Mouse (Mus musculus) spleen, postnatal 4 days (tissue): ENCODE measurements around the gene Crtap.

Experiments used
- DNase-seq, 2 experiments: peaks; one replicate each; pipeline ENCODE4 v3.0.0; 2022; ENCODE audit warnings: low spot score in 2 of 2

Gene Crtap

DNA sequence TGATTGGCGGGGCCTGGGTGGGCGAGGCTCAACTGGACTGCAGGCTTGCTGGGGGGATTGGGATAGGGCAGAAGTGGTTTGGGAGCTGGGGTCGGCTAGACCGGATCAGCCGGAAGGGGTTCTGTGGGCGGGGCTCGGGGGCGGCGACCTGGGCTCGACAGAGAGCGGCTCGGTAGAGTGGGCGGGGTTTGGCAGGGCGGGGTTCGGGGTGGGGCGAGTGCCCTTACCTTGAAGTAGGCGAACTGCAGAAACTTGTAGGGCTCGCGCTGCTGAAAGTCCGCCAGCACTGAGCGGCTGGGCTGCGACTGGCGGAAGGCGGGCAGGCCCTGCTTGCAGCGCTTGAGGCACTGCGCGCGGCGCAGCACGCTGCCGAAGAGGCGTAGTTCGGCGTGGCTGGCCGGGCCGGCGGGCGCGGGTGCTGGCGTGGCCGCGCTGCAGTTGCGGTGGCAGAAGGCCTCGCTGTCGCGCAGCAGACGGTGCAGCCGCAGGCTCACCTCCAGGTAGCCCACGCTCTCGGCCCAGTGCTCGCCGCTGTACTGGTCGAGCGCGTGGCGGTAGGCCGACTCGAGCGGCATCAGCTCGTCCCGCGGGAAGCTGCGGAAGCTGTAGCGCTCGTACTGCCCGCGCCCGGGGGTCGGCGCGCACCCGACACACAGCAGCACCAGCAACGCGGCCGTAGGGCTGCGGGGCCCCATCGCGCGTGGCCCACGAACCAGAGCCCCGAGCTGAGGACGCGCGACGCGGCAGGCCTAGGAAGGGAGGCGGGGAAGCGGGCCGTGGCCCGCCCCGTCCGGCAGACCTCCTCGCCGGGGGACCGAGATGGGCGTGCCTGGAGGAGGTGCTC, at the start of gene Crtap:
TSS of gene Crtap (minus strand) at position 771 of the 844 bp plus-strand sequence.
- peak; percentile 58 to 78 for DNase-seq

DNA sequence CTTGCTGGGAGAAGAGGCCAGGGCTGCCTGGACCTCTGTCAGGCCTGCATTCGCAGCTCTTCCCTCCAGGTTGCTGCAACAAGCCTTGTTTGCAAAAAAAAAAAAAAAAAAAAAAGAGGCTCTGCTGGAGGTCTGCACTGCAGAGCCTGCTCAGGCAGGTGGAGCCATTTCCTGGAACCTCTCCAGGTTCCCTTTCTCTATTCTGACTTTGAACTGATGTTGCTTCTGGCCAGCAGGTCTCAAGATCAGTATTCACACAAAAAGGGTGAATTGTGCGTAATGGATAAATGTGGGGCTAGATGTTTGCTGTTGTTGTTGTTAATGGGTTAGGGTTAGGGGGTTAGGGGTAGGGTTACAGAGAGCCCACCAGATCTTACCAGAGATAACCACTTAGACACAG, 45.2 kb upstream of the Crtap start:
- DNase-seq, result no peak

GRCm38 (mm10) chr9:114428103-114428834, 37.8 kb upstream of the Crtap start:
- DNase-seq, result no peak

- no peak for DNase-seq
Measured at GRCm38 (mm10) chr9:114427425-114427824, 37.0 kb upstream of the Crtap start.

DNA sequence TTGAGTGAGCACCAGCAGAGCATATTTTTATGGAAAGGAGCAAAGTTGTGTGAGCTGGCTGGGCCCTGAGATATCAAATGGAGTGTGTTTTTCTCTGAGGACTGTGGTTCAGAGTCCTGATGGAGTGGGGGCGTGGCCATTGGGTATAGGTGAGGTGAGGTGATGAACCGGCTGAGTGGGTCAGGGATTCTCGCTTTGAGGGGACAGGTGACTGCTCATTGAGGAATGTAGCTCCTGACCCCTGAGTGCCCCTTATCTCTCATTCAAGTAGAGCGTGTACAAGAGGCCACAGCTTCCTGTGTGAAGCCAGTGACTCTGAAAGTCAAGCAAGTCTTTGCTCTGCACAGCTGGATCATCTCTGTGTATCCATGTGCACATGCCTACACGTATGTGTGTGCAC, 35.7 kb upstream of the Crtap start:
- DNase-seq, result no peak

DNA sequence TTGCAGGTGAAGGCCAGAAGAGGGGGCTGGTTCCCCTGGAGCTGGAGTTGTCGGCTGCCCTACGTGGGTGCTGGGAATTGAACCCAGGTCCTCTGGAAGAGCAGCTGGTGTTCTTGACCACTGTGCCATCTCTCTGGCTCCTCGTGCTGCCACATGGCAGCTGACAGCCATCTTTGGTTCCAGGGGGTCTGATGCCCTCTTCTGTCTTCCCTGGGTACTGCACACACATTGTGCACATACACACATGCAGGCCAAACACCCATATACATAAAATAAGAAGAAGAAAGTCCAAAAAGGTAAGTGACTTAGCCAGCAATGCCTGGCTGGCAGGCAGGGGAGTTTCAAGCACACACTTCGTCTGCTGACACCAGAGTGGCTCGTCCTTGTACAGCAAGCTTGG, 35.1 kb upstream of the Crtap start:
- no peak for DNase-seq

DNA sequence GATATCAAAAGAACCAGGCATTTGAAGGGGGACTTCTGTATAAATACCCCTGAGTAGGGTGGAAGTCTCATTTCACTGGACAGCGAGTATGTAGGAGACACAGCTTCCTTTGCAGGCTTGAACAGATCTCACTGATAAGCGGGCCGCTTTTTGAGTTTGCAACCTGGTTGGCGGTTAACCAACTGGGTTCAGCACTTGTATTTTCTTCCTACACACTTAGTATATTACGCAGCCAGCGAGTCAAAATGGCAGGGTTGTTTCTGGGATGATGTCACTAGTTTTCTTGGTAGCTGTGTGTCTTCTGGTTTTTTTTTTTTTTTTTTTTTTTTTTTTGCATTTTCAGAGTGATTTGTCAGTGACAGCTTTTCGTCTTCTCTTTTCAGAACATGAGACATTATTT, 31.3 kb upstream of the Crtap start:
- DNase-seq, result no peak

DNA sequence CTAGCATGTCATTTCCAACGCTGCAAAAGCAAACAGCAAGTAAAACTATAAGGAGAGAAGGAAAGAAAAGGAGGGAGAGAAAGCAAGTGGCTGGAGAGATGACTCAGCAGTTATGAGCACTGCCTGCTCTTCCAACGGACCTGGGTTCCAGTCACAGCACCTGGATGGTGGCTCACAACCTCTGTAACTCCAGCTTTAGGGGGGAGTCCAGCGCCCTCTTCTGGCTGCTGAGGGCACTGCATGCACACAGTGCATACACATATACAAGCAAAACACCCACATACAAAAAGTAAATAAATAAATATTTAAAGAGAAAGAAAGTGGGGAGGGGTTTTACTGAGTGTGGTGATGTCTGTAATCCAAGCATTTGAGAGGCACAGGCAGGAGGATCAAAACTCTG, 30.6 kb upstream of the Crtap start:
- no peak for DNase-seq

DNA sequence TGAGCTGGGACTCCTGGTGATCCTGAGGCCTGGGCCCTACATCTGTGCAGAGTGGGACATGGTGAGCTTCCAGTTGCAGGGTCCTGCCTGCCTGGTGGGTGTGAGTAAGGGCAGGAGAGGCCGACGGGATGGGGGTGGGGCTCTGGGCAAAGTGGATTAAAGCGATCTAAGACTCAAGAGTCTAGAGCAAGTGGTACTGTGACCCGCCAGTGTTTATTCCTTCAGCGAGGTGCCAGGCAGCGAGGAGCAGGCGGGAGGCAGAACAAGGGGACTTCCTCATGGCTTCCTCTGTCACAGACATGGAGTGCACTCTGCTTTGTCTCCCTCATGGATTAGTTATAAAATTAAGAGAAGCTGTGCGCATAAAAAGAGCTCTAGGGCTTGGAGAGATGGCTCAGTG, 30.0 kb upstream of the Crtap start:
- no peak for DNase-seq

GRCm38 (mm10) chr9:114418187-114418586, 27.7 kb upstream of the Crtap start:
- peak; percentile 63 to 80 for DNase-seq

- no peak for DNase-seq
Measured at GRCm38 (mm10) chr9:114416646-114417517, 26.4 kb upstream of the Crtap start.

DNA sequence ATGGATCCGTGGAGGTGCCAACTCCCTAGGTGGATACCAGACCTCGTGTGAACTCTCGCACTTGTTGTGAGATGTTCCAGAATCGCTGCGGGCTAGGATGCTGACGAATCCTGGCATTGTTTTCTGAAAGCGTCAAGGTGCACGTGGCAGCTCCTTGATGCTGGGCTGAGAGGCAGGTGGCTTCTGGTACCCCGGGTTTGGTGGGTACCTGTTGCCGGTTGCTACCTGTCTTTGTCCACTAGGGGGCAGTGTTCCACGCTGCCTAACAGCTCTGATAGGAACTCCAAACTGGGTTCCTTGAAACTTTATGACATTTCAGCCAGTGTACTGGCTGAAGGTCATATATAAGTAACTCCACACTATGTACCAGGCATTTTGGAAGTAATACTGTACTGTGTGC, 25.2 kb upstream of the Crtap start:
- peak; percentile 47 to 78 for DNase-seq

DNA sequence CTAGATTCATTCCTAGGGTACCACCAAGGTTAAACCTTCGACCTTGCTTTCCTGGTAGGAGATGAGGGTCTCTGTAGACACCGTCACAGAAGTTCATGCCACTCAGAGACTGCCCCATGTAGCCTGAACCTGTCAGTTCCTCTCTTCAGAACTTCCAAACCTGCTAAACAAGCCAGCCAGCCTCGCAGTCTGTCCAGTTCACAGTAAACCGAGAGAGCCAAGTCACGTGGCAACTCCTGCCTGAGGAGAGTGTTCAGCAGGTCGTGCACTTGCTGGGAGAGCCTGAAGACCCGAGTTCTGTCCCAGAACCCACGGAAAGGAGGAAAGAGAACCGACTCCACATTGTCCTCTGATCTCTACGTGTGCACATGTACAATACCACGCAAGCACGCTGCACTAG, 23.4 kb upstream of the Crtap start:
- no peak for DNase-seq

GRCm38 (mm10) chr9:114412406-114412805, 21.9 kb upstream of the Crtap start:
- DNase-seq, result no peak

- DNase-seq, result no peak
Measured at GRCm38 (mm10) chr9:114411295-114411694, 20.8 kb upstream of the Crtap start.

DNA sequence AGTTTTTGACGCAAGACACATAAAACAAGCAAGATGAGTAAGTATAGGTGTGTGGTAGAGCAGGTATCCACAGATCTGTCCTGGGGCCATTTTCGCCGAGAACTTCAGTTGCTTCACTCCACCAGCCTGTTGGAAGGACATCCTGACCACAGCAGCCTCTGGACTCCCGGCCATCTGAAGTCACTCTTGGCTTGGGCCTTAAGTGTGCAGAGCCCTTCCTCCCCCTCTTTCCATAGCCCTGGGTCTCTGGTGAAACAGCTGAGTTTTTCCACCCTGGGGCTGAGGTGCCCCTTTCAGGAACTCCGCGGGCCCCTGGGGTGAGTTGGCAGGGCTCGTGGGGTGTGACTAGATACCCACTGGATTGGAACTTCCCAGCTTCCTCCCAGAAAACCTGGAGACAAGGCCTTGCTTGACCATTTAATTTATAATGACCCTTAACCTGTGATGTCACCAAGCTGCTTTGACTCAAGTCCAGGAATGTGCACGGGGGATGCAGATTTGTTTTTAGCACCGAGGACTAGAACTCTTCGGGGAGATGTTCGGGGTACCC, 19.9 kb upstream of the Crtap start:
- no peak for DNase-seq

GRCm38 (mm10) chr9:114407676-114408075, 17.2 kb upstream of the Crtap start:
- DNase-seq, result no peak

GRCm38 (mm10) chr9:114401685-114402080, 11.2 kb upstream of the Crtap start:
- DNase-seq, result peak; percentile 31 to 69

DNA sequence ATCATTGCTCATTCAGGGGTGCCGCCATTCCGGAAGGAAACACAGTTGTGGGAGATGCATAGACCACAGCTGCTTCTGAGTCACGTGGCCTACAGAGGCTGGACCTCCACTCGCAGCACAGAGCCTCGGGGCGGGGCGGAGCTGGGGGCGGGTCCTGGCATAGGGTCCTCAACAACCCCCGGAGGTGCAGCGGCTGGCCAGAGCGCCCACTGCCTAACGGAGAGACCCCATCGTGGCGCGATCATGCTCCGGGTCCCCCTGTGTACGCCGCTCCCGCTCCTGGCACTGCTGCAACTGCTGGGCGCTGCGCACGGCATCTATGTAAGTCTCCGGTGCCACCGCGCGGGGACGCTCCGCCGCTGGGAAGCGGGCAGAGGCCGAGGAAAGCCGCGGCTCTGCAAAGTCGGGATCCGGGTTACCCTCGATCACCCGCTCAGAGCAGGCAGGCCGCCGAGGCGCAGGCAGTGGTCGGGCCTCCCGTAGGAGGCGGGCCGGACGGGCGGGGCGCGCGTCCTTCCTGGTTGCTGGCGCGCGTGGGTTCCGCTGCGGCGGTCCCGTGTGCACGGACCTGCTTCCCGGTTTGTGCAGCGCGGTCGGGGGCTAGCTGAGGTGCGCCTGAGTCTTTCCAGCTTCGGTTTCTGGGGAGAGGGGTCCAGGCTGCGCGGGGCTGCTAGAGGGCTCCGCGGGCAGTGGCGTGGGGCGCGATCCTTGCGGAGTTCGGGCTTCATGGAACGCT, 10.6 kb upstream of the Crtap start, which contains the start of the genes Glb1 and Tmppe:
TSS of gene Glb1 (plus strand) at position 128 of the 736 bp plus-strand sequence.
TSS of gene Tmppe (plus strand) at position 157 of the 736 bp plus-strand sequence.
- peak; percentile 74 to 86 for DNase-seq

DNA sequence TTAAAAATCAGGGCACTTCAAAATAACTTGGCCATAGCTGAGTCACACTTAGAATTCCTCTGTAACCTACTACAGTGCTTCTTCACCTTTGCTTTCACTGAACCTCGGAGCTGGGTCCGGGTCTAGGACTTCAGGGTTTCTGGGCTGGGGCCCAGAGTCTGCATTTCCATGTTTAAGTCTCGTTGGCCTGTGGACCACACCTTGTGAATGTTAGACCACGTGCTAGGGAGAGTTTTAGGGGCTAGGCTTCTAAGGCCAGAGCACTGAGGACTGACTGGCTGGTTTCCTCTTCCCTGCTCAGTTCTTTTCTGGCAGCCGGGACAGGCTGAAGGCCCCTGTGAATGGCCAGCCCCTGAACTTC, 10.1 kb upstream of the Crtap start:
- no peak for DNase-seq

GRCm38 (mm10) chr9:114399680-114400079, 9.2 kb upstream of the Crtap start:
- no peak for DNase-seq
